Mouse (Mus musculus) lung, postnatal 0 days (tissue): ENCODE measurements around the gene Shcbp1l. TPM values are rescaled to one million over a fixed set of nuclear protein-coding genes. Genes with fewer than 3 reads are reported as not detected.

Experiments used
- ATAC-seq: fragments of 200-750 bp; cut with Nextera tagmentation; 2 replicates; pipeline ENCODE4 v1.8.0; 2017; ENCODE audit warnings: moderate library complexity
- DNase-seq: peaks from one replicate; pipeline ENCODE4 v3.0.0-alpha.2; 2016; ENCODE audit warnings: low spot score
- H3K27ac ChIP-seq: fragments of 300-500 bp; sonication (generic); 2 replicates; pipeline ENCODE4 v1.5.1; 2014; ENCODE audit warnings: antibody characterized with exemption, mild to moderate bottlenecking, low read length, mixed read lengths
- H3K27me3 ChIP-seq: fragments of 300-500 bp; sonication (generic); replicated peaks from 2 replicates; pipeline ENCODE4 v1.6.1; 2014; ENCODE audit warnings: low read length, mixed read lengths; ENCODE audit not compliant: insufficient read depth
- H3K36me3 ChIP-seq: fragments of 300-500 bp; sonication (generic); 2 replicates; pipeline ENCODE4 v1.6.1; 2014; ENCODE audit warnings: low read length, mixed read lengths; ENCODE audit not compliant: insufficient read depth
- H3K4me1 ChIP-seq: fragments of 300-500 bp; sonication (generic); 2 replicates; pipeline ENCODE4 v1.6.1; 2014; ENCODE audit warnings: antibody characterized with exemption, low read depth, low read length, mixed read lengths; ENCODE audit not compliant: insufficient read depth
- H3K4me2 ChIP-seq: fragments of 300-500 bp; sonication (generic); replicated peaks from 2 replicates; pipeline ENCODE4 v1.6.1; 2014; ENCODE audit warnings: low read depth, mild to moderate bottlenecking, low read length, moderate library complexity, mixed read lengths
- H3K4me3 ChIP-seq: fragments of 300-500 bp; sonication (generic); 2 replicates; pipeline ENCODE4 v1.5.1; 2014; ENCODE audit warnings: low read depth, low read length
- H3K9ac ChIP-seq: fragments of 300-500 bp; sonication (generic); replicated peaks from 2 replicates; pipeline ENCODE4 v1.6.1; 2014; ENCODE audit warnings: low read depth, mild to moderate bottlenecking
- H3K9me3 ChIP-seq: fragments of 300-500 bp; sonication (generic); 2 replicates; pipeline ENCODE4 v1.6.1; 2016; ENCODE audit warnings: low read length, mixed read lengths
- CTCF ChIP-seq: IDR thresholded peaks from 2 replicates; pipeline ENCODE4 v1.5.1; 2016; ENCODE audit warnings: antibody characterized with exemption, mild to moderate bottlenecking
- EP300 ChIP-seq: IDR thresholded peaks from 2 replicates; pipeline ENCODE4 v1.6.1; 2016; ENCODE audit warnings: antibody characterized with exemption, mild to moderate bottlenecking, control low read depth
- WGBS: fragments of 180-500 bp; shearing (Covaris S2); extraction: QIAGEN DNeasy Blood & Tissue Kit; methylation state at CpG from one replicate; pipeline ENCODE4 v1.1.7; 2014; 5-methylcytosine and 5-hydroxymethylcytosine counted together
- polyA plus RNA-seq: library from polyadenylated mRNA; unstranded; fragments of >200 nt; fragmentation: Nextera tagmentation; extraction: Ambion mirVana; gene quantifications from 2 replicates; pipeline ENCODE4 v1.2.1, GENCODE M21; 2015

The Shcbp1l gene
- polyA plus RNA-seq, result 0.12 and 0.17 TPM in 2 replicates

DNA sequence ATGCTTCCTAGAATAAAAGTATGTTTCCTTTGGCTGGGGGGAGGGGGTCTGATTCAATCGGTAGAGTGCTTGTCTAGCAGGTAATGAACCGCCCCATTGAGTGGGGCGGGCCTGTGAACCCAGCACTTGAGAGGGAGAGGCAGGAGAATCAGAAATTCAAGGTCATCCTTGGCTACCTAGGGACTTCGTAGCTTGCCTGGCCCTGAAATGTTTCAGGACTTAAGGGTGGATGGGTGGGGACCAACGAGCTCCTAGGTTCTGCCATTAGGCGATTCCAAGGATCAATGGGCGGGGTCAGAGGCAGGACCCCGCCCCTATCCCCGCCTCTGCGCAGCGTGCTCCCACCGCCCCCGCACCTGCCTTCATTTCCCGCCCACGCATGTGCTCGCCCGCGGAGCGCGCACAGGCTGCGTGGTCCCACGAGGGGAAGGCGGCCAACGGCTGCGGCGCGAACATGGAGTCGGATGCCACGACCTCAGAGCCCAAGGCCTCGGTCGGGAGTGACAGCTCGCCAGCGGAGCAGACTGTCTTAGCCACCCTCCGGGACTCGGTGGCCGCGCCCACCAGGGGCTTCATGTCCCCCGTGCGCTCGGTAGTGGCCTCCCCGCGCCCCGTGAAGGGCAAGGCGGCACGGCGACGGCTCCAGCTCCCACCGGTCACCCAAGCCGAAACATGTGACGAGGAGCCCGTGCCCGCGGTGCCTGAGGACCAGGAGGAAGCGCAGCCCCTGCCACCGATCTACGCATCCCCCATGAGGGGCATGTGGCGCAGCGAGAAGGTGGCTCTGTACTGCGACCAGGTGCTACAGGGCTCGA lies at the start of gene Shcbp1l:
Shcbp1l (plus strand) TSS at position 393 of the 815 bp plus-strand sequence.
- DNase-seq (peak; percentile 66), ATAC-seq (peak; percentile 82)
- Histone ChIP-seq H3K27ac (no peak within 1 kb of the TSS), H3K4me2 (peak within 1 kb of the TSS; percentile 83), H3K9me3 (no peaks in the 10 kb centered on the region), H3K27me3 (no peaks in the 10 kb centered on the region), H3K9ac (no peak within 1 kb of the TSS; the same call in 1 of the 2 replicates), H3K4me3 (peak within 1 kb of the TSS; percentile 37), H3K4me1 (peaks cover 5% of the 10 kb centered on the region; the same call in 1 of the 2 replicates), H3K36me3 (no peaks in the 10 kb centered on the region)
- TF ChIP-seq CTCF (no peak), EP300 (no peak)
- WGBS, result 4% methylated on average over 59 of the region's 60 CpGs

DNA sequence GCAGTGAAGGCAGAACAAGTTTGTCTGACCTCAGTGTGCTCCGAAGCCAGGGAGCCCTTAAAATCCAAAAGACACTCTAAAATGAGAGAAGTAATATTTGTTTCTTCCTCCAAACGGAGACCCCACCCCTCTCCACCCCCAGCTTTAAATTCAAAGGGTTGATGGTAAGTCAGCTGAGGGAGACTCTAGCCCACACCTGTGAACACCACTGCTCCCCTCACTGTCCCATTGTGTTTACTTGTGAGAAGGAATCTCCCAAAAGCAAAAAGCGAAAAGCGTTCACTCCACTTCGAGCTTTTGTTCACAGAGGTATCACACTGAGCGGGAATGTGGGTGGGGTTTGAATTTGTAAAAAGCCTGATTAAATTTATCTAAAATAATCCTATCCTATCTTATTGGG lies 48.5 kb upstream of the Shcbp1l start:
- Histone ChIP-seq H3K36me3 (no peaks in the 10 kb centered on the region), H3K4me1 (no peaks in the 10 kb centered on the region), H3K27ac (no peak overlapping the region), H3K4me3 (no peak overlapping the region), H3K4me2 (no peak overlapping the region), H3K27me3 (no peaks in the 10 kb centered on the region), H3K9ac (no peak overlapping the region), H3K9me3 (no peaks in the 10 kb centered on the region)
- ATAC-seq, result no peak
- WGBS, result 47% methylated on average over 6 of the region's 6 CpGs
- DNase-seq, result no peak
- TF ChIP-seq EP300, result no peak
- TF ChIP-seq CTCF, result no peak

DNA sequence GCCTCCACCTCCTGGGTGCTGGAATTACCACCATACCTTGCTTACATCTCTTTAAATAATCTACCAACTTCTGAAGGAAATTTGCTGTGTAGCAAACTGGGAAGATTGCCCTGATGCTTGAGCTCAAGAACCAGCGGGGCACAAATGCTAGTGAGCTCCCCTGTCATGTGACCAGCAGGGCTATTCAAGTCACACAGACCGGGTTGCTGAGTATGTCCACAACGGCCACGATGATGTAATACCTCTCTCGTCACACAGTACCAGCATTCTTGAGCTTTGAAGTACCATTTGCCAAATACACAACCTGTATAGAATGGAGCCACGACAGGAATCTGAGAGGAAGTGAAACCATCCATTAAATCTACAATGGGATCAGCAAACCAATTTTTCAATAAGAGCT lies 46.4 kb upstream of the Shcbp1l start:
- peak; percentile 98 for ATAC-seq
- peak; percentile 88 for DNase-seq
- WGBS, result 39% methylated on average over 6 of the region's 6 CpGs
- no peak overlapping the region for H3K4me2 ChIP-seq
- no peaks in the 10 kb centered on the region for H3K36me3 ChIP-seq
- no peaks in the 10 kb centered on the region for H3K9me3 ChIP-seq
- H3K27me3 ChIP-seq, result no peaks in the 10 kb centered on the region
- H3K4me1 ChIP-seq, result no peaks in the 10 kb centered on the region
- H3K27ac ChIP-seq, result no peak overlapping the region
- H3K4me3 ChIP-seq, result no peak overlapping the region
- H3K9ac ChIP-seq, result no peak overlapping the region
- TF ChIP-seq EP300 (peak; percentile 49; the same call in 1 of the 2 replicates), CTCF (no peak)

DNA sequence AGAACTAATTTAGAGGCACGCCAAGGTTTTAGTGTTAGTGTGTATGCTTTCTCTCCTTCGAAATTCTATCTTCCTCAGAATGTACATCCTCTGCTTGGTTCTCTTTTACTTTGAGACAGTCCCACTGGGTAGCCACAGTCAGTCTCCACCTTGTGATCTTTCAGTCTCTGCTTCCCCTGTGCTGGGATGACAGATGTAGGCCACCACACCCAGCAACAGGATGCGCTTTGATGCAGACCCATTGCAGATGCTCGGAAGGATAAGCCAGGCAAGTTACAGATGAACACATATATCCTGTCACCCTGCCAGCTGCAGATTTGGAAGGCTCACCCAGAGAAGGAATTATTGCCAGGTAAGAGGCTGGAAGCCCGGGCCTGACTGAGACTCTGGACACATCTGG lies 45.1 kb upstream of the Shcbp1l start:
- Histone ChIP-seq H3K27ac (no peak overlapping the region), H3K27me3 (no peaks in the 10 kb centered on the region), H3K4me2 (no peak overlapping the region), H3K4me3 (no peak overlapping the region), H3K4me1 (no peaks in the 10 kb centered on the region), H3K36me3 (no peaks in the 10 kb centered on the region), H3K9ac (no peak overlapping the region), H3K9me3 (no peaks in the 10 kb centered on the region)
- DNase-seq (peak; percentile 14), ATAC-seq (no peak)
- TF ChIP-seq EP300 (no peak), CTCF (no peak)
- 68% methylated on average over 5 of the region's 5 CpGs for WGBS

DNA sequence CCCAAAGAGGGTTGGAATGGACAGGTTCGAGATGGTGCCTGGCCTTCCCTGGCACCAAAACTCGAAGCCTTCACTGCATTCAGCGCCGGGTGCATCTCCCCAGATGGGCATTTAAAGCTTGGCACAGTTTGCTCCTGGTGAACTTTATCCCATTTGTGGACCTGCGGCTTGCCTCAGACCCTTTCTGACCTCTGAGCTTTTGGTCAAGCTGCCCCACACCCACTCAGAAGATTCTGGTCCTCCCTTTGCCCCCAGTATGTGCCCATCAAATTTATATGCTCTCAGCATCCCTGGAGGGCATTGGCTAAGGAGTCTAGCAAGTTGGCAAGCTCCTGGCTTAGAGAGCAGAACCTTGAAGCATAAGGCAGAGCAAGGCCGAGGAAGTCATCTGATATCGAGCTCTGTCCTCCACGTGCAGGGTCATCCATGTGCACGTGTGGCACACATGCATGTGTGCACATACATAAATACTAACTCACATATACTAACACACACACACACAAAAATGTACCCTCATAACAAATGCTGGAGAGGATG lies 44.1 kb upstream of the Shcbp1l start:
- H3K4me2 ChIP-seq, result no peak overlapping the region
- H3K9ac ChIP-seq, result no peak overlapping the region
- no peak overlapping the region for H3K4me3 ChIP-seq
- H3K4me1 ChIP-seq, result no peaks in the 10 kb centered on the region
- TF ChIP-seq CTCF, result no peak
- no peak for TF ChIP-seq EP300
- H3K9me3 ChIP-seq, result no peaks in the 10 kb centered on the region
- no peaks in the 10 kb centered on the region for H3K27me3 ChIP-seq
- ATAC-seq (no peak), DNase-seq (no peak)
- no peak overlapping the region for H3K27ac ChIP-seq
- 86% methylated on average over 9 of the region's 9 CpGs for WGBS
- H3K36me3 ChIP-seq, result no peaks in the 10 kb centered on the region

DNA sequence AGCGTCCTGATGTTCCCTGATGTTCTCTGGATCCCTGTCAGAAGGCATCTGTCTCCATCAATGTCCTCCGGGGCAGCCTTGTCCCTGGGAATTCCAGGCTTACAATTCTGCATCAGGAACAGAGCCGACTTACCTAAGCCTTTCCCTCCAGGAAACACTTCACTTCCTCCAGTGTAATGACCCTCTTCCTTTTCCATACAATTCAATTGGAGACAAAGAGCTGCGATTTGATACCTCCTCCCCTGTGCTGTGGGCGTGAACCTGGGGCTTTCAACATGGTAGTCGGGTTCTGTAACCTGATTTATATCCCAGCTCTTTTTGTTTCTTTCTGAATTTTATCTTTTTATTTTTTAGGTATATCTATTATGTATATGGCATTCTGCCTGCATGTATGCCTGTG lies 39.9 kb upstream of the Shcbp1l start:
- Histone ChIP-seq H3K27ac (no peak overlapping the region), H3K4me3 (no peak overlapping the region), H3K9ac (no peak overlapping the region), H3K4me1 (no peaks in the 10 kb centered on the region), H3K27me3 (no peaks in the 10 kb centered on the region), H3K36me3 (no peaks in the 10 kb centered on the region), H3K4me2 (no peak overlapping the region), H3K9me3 (no peaks in the 10 kb centered on the region)
- DNase-seq (peak; percentile 57), ATAC-seq (peak; percentile 60)
- WGBS, result 54% methylated on average over 6 of the region's 6 CpGs
- TF ChIP-seq CTCF, result no peak
- TF ChIP-seq EP300, result no peak
